Mouse (Mus musculus): ENCODE measurements at regions not wholly inside any gene's neighbourhood (a gene's known extent, or its start where the extent isn't known, plus 50 kb on each side); places are given as distances from the start of the nearest gene placed in this dataset.

- TF ChIP-seq CTCF (IDR thresholded peaks at IDR 0.05; ENCODE audit: low read depth) (no peak), EP300 (optimal IDR thresholded peaks at IDR 0.05) (no peak)
Measured at GRCm38 (mm10) chr15:97107779-97108178, 52.0 kb upstream of the Slc38a4 start.

All from stomach, postnatal 0 days (tissue).